Mouse (Mus musculus) stomach, embryonic 16.5 days (tissue): Measurements from ENCODE around the gene Ranbp3l. TPM values are rescaled to one million over a fixed set of nuclear protein-coding genes. Genes with fewer than 3 reads are reported as not detected.

Source experiments
- polyA plus RNA-seq: library from polyadenylated mRNA; unstranded; fragments of >200 nt; fragmentation: Nextera tagmentation; extraction: Ambion mirVana; gene quantifications from 2 replicates; pipeline ENCODE4 v1.2.1, GENCODE M21; 2015

The Ranbp3l gene
- polyA plus RNA-seq, 1 experiment from 2014 or later, result 0.75 TPM

Other genes with a start within 250 kb of the Ranbp3l start
- gene Nadk2, start 103.3 kb downstream of the Ranbp3l start, polyA plus RNA-seq, result 21.2 and 29.7 TPM in 2 replicates
- gene Lmbrd2, start 172.6 kb downstream of the Ranbp3l start, polyA plus RNA-seq, result 2.8 and 3.2 TPM in 2 replicates
- 44.0 and 50.3 TPM in 2 replicates for gene Skp2, start 187.5 kb downstream of the Ranbp3l start, polyA plus RNA-seq